Mouse (Mus musculus) heart, adult 2 months (tissue): ENCODE data around the gene Syngr4. TPM values are rescaled to one million over a fixed set of nuclear protein-coding genes. Genes with fewer than 3 reads are reported as not detected.
"Not testable (repeated sequence)": the region's sequence is repeated elsewhere in the genome, so short reads cannot be mapped to it uniquely, and the experiment has no call there.

Source experiments
- DNase-seq, 2 experiments: peaks; one replicate each; pipeline ENCODE4 v3.0.0; 2021
- H3K27ac ChIP-seq: fragments of 200-600 bp; 2 replicates; pipeline ENCODE4 v1.8.1; 2022
- H3K27me3 ChIP-seq: fragments of 200-500 bp; 2 replicates; pipeline ENCODE4 v1.6.1; 2012; ENCODE audit warnings: mild to moderate bottlenecking, low read length, inconsistent platforms, mixed read lengths; ENCODE audit not compliant: control insufficient read depth, insufficient read depth
- H3K36me3 ChIP-seq: fragments of 200-500 bp; 2 replicates; pipeline ENCODE4 v1.6.1; 2012; ENCODE audit warnings: low read length, inconsistent platforms; ENCODE audit not compliant: control insufficient read depth, insufficient read depth
- H3K4me1 ChIP-seq: fragments of 200-500 bp; 2 replicates; pipeline ENCODE4 v1.6.1; 2011; ENCODE audit warnings: low read length; ENCODE audit not compliant: control insufficient read depth, insufficient read depth
- H3K4me3 ChIP-seq: fragments of 200-600 bp; 2 replicates; pipeline ENCODE4 v1.8.1; 2022
- H3K79me2 ChIP-seq: fragments of 200-500 bp; replicated peaks from 2 replicates; pipeline ENCODE4 v1.6.1; 2012; ENCODE audit warnings: mild to moderate bottlenecking, inconsistent platforms, low read length, moderate library complexity, mixed read lengths; ENCODE audit not compliant: control insufficient read depth, insufficient read depth
- H3K9ac ChIP-seq: fragments of 200-500 bp; 2 replicates; pipeline ENCODE4 v1.6.1; 2012; ENCODE audit warnings: low read depth, mild to moderate bottlenecking, control low read depth, inconsistent platforms, low read length, mixed read lengths
- CTCF ChIP-seq: fragments of 200-600 bp; IDR thresholded peaks from 2 replicates; pipeline ENCODE4 v1.8.1; 2022; ENCODE audit warnings: antibody characterized with exemption, mild to moderate bottlenecking, moderate library complexity
- EP300 ChIP-seq: fragments of 200-500 bp; IDR thresholded peaks from 2 replicates; pipeline ENCODE4 v1.6.1; 2011; ENCODE audit warnings: low read depth, low read length, control low read depth; ENCODE audit not compliant: insufficient read depth
- POLR2A ChIP-seq: fragments of 200-500 bp; IDR thresholded peaks from 2 replicates; pipeline ENCODE4 v1.6.1; 2011; ENCODE audit warnings: mild to moderate bottlenecking, low read depth, low read length, control low read depth; ENCODE audit not compliant: insufficient read depth
- WGBS: fragments of 180-500 bp; shearing (Covaris S2); methylation state at CpG from one replicate; pipeline ENCODE4 v1.1.7; 2018; 5-methylcytosine and 5-hydroxymethylcytosine counted together
- intact Hi-C: fragments of 180-260 bp; cut with DNase I; formaldehyde crosslinking; loops from one replicate; pipeline ENCODE4 v1.15.1; 2025
- polyA plus RNA-seq: library from polyadenylated mRNA; depleted of rRNA; stranded (reverse); fragments of >200 nt; gene quantifications from 2 replicates; pipeline ENCODE4 v1.2.3, GENCODE M21; 2012
- total RNA-seq, 2 experiments: library from RNA; stranded (reverse); gene quantifications; 2 replicates each; pipeline ENCODE4 v1.2.3; 2021

Syngr4 gene
- total and polyA plus RNA-seq, 3 experiments = 0.53 TPM; not detected in 2

DNA sequence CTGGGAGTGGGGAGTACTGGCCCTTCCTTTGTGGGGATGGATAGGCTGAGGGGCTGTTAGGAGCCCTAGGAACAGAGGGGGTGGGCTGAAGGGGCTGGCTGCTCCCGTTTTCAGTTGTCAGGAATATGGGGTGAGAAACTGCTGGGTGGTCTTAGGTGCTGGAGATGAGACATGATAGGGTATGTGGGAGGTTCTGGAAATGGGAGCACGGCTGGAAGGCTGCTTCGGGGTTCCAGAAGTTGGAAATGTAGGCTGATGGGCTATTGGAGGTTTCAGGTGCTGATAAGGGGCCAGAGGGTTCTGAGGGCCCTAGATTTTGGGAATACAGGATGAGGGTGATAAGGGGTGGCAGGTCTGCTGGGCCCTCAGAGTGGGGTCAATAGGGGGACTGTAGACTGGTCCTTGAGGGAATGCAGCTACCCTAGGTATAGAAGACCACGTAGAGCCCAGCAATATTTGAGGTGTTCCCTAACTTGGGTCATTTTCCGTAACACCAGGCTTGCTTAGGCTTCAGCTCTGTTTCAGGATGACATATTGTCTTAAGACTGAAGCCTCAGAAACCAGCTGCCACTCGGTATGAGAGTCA, 490 bp downstream of the Syngr4 start:
- H3K27ac ChIP-seq = no peak overlapping the region

GRCm38 (mm10) chr7:45892651-45893050, 3.9 kb downstream of the Syngr4 start:
- no peak overlapping the region for H3K4me3 ChIP-seq
- WGBS = 81% methylated on average over 2 of the region's 2 CpGs
- no peak for TF ChIP-seq CTCF
- TF ChIP-seq POLR2A = no peak
- TF ChIP-seq EP300 = no peak
- no peaks in the 10 kb centered on the region for H3K27me3 ChIP-seq
- no peak overlapping the region for H3K27ac ChIP-seq
- no peak overlapping the region for H3K9ac ChIP-seq
- intact Hi-C loops = no loop called here
- no peak for DNase-seq
- peaks cover 1% of the 10 kb centered on the region; the same call in 1 of the 2 replicates for H3K4me1 ChIP-seq
- no peaks in the 10 kb centered on the region for H3K79me2 ChIP-seq
- no peaks in the 10 kb centered on the region for H3K36me3 ChIP-seq

More for the DNA sequence above, 490 bp downstream of the Syngr4 start:
- Histone ChIP-seq H3K36me3 (no peaks in the 10 kb centered on the region), H3K27me3 (no peaks in the 10 kb centered on the region), H3K79me2 (no peaks in the 10 kb centered on the region), H3K4me3 (no peak overlapping the region), H3K4me1 (peaks cover 1% of the 10 kb centered on the region; the same call in 1 of the 2 replicates), H3K9ac (no peak overlapping the region)
- 74% methylated on average over 6 of the region's 6 CpGs for WGBS
- no peak for DNase-seq
- TF ChIP-seq POLR2A (no peak), EP300 (no peak), CTCF (no peak)
- intact Hi-C loops = loop anchor here (1.0 kb wide), 1 partner anchor 23 kb away; no protein-coding TSS in a partner anchor

DNA sequence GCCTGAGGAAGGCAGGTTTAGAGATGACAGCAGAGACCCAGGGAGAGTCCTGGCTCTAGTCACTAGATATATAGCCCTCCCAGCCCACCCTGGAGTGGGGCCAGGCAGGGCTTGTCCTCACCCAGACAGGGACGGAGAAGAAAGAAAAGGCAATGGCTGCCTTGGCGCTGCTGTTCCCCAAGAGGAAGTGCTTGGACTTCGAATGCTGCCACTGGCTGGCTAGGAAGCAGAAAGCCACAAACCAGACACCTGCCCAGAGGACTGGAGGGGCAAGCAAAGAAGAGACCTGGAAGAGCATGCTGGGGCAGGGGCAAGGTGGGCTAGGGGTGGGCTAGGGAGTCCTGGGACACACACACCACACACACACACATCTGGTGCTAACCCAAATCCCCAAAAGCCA, 9.3 kb downstream of the Syngr4 start:
- Histone ChIP-seq H3K27me3 (no peaks in the 10 kb centered on the region), H3K4me1 (no peaks in the 10 kb centered on the region), H3K79me2 (no peaks in the 10 kb centered on the region), H3K36me3 (no peaks in the 10 kb centered on the region), H3K9ac (no peak overlapping the region), H3K27ac (no peak overlapping the region), H3K4me3 (no peak overlapping the region)
- WGBS = 16% methylated on average over 3 of the region's 3 CpGs
- DNase-seq = no peak
- intact Hi-C loops = no loop called here
- no peak for TF ChIP-seq POLR2A
- no peak for TF ChIP-seq EP300
- no peak for TF ChIP-seq CTCF

DNA sequence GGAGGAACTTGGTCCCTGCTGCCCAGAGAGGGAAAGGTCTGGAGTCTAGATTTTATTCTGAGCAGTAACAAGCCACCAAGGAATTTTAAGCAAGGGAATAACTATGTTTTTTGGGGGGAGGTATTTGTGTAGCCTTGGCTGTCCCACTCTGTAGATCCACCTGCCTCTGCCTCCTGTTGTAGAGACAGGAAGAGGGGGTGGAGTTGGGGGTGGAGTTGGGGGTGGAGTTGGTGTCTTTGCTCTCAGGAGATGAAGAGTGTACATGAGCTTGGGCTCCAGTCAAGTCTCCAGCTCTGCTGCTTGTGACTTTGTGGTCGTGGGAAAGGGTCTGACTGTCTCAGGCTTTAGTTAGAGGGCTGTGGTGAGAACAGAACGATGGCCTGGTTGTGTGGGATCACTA, 15.5 kb downstream of the Syngr4 start:
- 96% methylated on average over 2 of the region's 2 CpGs for WGBS
- Histone ChIP-seq H3K4me1 (no peaks in the 10 kb centered on the region), H3K4me3 (no peak overlapping the region), H3K9ac (no peak overlapping the region), H3K27ac (no peak overlapping the region), H3K79me2 (peaks cover 2% of the 10 kb centered on the region), H3K27me3 (no peaks in the 10 kb centered on the region), H3K36me3 (no peaks in the 10 kb centered on the region)
- intact Hi-C loops = no loop called here
- DNase-seq = no peak
- TF ChIP-seq POLR2A (no peak), CTCF (no peak), EP300 (no peak)

DNA sequence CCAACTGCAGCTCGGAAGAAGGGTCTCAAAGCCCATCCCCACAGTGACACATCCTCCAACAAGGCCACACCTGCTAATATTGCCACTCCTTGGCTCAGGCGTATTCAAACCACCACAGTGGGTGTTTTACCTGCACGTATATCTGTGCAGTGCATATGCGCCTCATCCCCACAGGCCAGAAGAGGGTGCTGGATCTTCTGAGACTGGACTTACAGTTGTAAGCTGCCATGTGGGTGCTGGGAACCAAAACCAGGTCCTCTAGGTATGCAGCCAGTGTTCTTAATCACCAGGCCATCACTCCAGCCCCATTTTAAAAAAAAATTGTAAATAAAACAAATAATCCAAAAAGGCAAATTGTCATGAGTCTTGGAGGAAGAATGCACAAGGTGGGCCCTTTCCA, 16.0 kb downstream of the Syngr4 start:
- WGBS = 98% methylated on average over 4 of the region's 4 CpGs
- no peak overlapping the region for H3K4me3 ChIP-seq

DNA sequence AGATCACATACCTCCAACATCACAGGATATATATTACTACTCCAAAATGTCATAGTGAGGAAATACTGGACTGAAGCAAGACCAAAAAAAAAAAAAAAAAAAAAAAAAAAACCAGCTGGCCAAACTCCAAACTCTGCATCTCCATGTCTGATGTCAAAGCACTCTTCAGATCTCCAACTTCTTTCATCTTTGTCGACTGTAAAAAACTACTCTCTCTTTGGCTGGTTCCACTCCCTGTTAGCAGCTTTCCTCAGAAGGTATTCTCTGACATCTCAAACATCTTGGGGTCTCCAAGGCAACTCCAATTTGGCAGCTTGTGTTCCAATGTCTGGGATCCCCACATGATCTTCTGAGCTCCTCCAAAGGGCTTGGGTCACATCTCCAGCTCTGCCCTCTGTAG, 18.2 kb downstream of the Syngr4 start, which contains the start of gene Grin2d:
Gene Grin2d, minus strand, starts transcription at position 101 of the 400 bp plus-strand sequence.
- intact Hi-C loops = not testable (repeated sequence)
- peaks cover 10% of the 10 kb centered on the region for H3K36me3 ChIP-seq

More for the DNA sequence above, 16.0 kb downstream of the Syngr4 start:
- intact Hi-C loops = no loop called here
- no peak overlapping the region for H3K27ac ChIP-seq
- H3K79me2 ChIP-seq = peaks cover 3% of the 10 kb centered on the region
- H3K27me3 ChIP-seq = no peaks in the 10 kb centered on the region
- H3K9ac ChIP-seq = no peak overlapping the region
- no peak for DNase-seq
- H3K36me3 ChIP-seq = no peaks in the 10 kb centered on the region
- no peaks in the 10 kb centered on the region for H3K4me1 ChIP-seq
- TF ChIP-seq EP300 (no peak), CTCF (no peak), POLR2A (no peak)

More for the DNA sequence above, 18.2 kb downstream of the Syngr4 start, which contains the start of gene Grin2d:
- not testable (repeated sequence) for H3K27me3 ChIP-seq, H3K79me2 ChIP-seq, DNase-seq, H3K4me3 ChIP-seq, H3K27ac ChIP-seq, H3K4me1 ChIP-seq, H3K9ac ChIP-seq
- WGBS = 91% methylated on average over 1 of the region's 1 CpGs
